Mouse (Mus musculus) A20 (cell line): Measurements from ENCODE around the gene Kansl2.

Experiments
- DNase-seq: peaks from one replicate; pipeline ENCODE4 v3.0.0-alpha.2; 2011; ENCODE audit warnings: low read depth, low spot score

The Kansl2 gene

DNA sequence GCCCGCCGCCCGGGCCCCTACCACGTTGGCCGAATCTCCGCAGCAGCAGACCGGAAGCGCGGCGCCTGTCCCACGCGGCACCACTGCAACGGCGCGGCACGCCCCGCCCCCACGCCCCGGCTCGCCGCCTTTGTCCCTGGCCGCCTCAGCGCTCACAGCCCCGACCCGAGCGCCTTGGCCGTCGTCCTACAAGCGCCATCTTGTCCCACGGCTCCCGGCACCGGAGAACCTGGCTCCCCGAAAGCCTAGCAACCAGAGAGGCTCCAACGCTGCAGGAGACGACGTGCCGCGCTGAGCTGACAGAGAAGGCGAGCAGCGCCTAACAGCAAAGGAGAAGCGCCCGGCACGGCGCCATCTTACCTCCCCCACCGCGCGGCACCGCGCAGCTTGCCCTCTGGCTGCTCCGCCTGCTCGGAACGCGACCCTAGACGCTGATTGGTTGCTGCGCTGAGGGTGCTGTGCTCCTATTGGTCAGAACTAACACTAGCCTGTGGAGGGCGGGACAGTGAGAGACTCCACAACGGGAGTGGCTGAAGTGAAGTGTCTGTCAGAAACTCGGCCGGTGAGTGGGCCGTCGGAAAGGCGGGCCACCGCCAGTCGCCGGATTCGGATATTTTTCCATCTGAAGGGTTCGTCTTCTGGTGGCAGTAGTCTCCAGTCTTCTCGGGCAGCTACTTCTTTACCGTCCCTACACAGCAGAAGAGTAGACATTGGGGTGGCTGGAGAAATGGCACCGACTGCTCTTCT is at the start of gene Kansl2:
Kansl2 (minus strand) TSS at position 384 of the 747 bp plus-strand sequence.
- peak; percentile 99 for DNase-seq

DNA sequence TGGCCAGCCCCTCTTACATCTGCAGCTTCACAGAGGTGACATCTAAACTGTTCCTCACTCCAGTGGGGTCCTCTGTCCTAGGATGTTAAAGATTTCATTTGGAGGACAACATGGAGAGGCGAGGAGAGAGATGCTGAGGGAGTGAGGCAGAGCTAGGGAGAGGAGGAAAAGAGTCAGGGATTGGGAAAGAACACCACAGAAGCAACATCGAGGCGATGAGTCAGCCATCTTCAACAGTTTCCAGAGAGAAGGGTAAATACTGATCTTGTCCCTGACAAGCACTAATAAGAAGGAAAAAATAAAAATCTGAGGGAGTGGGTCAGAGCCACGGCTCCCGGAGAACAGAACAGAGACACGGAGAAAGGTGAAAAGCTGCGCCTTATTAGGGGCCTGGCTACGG is 48.9 kb upstream of the Kansl2 start:
- no peak for DNase-seq

GRCm38 (mm10) chr15:98582410-98582809 is 48.3 kb upstream of the Kansl2 start:
- no peak for DNase-seq

- peak; percentile 82 for DNase-seq
Observed at GRCm38 (mm10) chr15:98579795-98580464, 45.9 kb upstream of the Kansl2 start.

GRCm38 (mm10) chr15:98579310-98579709 is 45.2 kb upstream of the Kansl2 start:
- no peak for DNase-seq

GRCm38 (mm10) chr15:98573293-98573692 is 39.2 kb upstream of the Kansl2 start:
- no peak for DNase-seq

- no peak for DNase-seq
Observed at GRCm38 (mm10) chr15:98570873-98571538, 36.9 kb upstream of the Kansl2 start, which contains the start of the genes Ccnt1 and 4930415O20Rik. Gene Ccnt1, minus strand, starts transcription at chr15:98570923. Gene 4930415O20Rik, plus strand, starts transcription at chr15:98571004.

DNA sequence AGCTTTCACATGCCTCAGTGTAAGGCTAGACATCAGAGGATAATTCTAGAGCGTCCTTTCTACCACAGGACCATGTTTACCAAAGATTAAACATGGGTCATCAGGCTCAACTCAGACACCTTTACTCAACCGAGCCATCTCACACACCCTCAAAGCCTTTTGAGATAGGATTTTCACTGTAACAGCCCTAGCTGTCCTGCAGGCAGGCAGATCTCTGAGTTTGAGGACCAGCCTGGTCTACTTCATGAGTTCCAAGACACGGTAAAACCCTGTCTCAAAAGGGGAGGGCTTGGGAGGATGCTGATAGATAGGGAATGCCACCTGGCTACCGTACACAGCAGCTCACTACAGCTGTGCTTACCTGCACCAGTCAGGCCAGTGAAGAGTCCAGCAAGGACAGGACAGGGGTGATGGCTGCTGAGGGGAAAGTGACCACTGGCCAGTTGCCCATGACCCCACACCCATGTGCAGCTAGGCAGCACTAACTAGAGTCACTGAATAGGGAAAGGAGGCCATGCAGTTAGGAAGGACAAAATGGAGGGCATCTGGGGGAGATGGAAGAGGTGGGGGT is 35.8 kb upstream of the Kansl2 start:
- no peak for DNase-seq

DNA sequence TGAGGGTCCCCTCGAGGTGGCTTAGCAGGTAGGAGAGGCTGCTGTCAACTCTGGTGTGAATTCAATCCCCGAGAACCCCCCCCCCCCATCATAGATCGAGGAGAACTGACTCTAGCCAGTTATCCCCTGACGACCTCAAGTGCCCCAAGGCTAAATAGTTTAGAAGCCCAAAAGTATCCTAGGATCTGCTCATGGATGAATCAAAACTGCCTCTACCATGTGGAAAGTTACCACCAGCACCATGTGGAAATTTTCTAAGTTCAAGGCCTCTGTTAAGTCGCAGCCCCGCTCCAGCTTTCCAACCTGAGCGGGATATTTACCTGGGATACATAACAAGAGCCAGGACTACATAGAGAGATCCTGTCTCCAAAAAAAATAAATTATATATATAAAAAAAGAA is 35.2 kb upstream of the Kansl2 start:
- DNase-seq: no peak

DNA sequence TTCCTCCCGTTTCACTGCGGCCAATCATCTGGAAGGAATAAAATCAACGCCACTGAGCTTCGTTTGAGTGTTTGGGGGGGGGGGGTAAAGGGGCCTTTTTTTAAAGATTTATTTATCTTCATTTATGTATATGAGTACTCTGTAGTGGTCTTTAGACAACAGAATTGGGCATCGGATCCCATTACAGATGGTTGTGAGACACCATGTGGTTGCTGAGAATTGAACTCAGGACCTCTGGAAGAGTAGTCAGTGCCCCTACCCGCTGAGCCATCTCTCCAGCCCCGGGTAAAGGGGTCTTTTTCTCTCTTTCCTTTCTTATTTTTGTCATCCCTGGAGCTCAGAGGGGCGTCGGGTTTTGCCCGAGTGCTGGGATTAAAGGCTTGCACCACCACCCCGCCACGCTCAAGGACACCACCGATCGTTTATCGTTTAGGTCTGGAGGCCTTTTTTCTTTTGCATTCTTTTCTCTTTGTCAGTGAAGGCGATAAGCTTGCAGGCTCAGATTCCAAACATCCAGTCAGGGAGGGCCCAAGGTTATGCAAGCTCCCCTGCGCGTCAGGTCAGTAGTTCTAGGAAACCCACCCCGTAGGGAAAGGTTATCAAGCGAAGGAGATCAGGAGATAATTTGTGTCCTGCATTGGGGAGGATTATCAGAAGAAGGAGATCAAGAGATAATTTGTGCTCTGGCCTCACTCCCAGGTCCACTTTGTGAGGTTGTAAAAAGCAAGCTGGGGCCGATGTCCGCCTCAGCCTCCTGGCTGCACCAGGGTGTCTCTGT is 34.4 kb upstream of the Kansl2 start:
- DNase-seq: peak; percentile 47

- peak; percentile 100 for DNase-seq
Observed at GRCm38 (mm10) chr15:98567278-98568134, 33.4 kb upstream of the Kansl2 start.

- no peak for DNase-seq
Observed at GRCm38 (mm10) chr15:98566973-98567277, 32.9 kb upstream of the Kansl2 start.

DNA sequence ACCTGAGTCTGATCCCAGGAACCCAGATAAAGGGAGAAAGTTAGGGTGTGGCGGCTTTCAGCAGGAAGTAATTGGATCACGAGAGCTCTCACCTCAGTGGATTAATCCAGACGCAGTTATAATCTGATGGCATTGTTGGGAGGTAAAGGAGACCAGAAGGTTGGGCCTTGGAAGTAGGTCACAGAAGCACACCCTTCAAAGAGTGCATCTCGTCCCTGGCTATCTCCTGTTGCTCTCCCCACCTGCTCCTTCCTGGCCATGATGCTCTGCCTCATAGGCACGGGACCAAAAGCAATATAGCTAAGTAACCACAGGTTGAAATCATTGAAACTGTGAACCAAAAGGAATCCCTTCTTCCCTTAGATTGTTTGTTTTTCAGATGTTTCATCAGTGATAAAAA is 23.1 kb upstream of the Kansl2 start:
- DNase-seq: no peak

- DNase-seq: no peak
Observed at GRCm38 (mm10) chr15:98555881-98556280, 21.8 kb upstream of the Kansl2 start.

DNA sequence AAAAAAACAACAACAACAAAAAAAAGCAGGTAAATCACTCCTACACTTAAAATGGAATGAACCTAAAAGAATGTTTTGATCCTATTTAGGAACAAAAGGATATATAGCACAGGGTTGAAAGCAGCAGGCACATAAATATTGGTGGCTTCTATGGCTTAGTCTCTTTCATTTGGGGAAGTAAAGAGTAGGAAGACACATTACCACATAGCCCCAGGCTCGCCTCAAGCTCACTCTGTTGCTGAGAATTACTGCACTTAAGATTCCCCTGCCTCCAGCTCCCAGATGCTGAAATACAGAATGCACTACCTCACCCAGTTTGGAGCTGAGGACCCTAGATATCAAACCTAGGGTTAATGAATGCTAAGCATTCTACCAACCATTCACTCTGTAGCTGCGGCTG is 18.7 kb upstream of the Kansl2 start:
- no peak for DNase-seq

DNA sequence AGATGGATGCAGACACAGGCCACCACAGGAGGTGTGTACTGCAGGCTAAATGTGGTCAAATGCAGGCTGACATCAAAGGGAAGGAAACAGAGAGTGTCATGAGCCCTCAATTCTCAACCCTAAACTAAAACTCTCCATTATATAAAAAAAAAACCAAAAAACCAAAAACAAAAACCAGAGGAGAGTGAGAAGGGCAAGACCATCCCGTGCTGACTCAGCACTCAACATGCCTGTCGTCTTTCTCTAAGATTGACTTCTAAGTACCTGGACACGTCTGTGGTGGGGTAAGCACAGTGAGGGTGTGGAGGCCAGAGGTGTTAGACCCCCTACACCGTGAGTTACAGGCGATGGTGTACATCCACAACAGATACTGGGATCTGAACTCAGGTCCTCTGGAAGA is 12.8 kb upstream of the Kansl2 start:
- no peak for DNase-seq

- no peak for DNase-seq
Observed at GRCm38 (mm10) chr15:98545151-98545550, 11.1 kb upstream of the Kansl2 start.

- DNase-seq: no peak
Observed at GRCm38 (mm10) chr15:98543341-98543740, 9.3 kb upstream of the Kansl2 start.

DNA sequence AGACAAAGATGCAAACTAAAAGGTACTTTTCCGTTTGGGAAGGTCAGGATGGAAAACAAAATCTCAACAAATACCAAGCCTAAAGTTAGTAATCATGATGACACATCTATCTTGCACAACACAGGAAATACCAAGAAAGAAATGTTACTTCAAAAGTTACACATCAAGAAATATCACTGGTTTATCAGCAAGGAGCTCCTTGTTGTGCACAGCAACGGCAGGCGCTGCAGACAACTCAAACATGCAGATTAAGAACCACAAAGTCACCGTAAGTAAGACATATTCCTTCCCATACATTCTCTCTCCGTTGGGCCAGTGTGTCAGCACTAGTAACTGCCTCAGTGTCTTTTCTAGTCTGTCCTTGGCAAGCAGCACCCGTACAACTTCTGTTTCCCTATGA is 7.0 kb upstream of the Kansl2 start:
- no peak for DNase-seq

GRCm38 (mm10) chr15:98537923-98538322 is 3.9 kb upstream of the Kansl2 start:
- DNase-seq: no peak
